Mouse (Mus musculus): ENCODE measurements around the gene Dnah14.

Gene Dnah14

DNA sequence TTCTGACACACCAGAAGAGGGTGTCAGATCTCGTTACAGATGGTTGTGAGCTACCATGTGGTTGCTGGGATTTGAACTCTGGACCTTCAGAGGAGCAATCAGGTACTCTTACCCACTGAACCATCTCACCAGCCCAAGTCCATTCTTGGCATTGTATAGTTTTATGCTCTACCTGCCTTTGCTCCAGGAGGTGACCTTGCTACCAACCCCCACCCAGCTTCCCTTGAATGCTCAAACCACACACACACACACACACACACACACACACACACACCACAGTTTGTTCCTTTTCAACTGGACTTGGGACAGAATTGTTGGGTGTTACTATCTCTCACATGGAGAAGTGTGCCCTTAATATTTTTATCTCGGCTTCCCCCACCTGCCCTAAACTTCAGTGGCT is 280.0 kb downstream of the Dnah14 start:
- no peak for DNase-seq

DNA sequence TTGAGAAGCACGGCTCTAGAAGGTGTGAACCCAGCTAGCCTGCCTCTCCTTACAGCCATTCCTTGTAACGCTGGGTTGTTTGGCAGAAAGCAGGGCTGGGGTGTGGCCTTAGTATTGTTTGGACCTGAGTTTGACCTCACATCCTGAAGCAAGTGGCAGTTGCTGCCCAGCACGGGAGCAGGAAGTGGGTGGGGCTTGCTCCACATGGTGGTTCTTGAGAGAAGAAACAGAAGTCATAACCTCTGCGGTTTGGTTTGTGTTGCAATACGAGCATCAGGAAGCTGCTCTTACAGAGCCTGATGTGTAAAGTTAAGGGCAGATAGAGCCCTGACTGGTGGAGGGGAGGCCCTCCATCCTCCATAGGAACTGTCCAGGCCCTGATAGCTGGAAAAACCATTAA is 284.3 kb downstream of the Dnah14 start:
- DNase-seq = peak; percentile 87

DNA sequence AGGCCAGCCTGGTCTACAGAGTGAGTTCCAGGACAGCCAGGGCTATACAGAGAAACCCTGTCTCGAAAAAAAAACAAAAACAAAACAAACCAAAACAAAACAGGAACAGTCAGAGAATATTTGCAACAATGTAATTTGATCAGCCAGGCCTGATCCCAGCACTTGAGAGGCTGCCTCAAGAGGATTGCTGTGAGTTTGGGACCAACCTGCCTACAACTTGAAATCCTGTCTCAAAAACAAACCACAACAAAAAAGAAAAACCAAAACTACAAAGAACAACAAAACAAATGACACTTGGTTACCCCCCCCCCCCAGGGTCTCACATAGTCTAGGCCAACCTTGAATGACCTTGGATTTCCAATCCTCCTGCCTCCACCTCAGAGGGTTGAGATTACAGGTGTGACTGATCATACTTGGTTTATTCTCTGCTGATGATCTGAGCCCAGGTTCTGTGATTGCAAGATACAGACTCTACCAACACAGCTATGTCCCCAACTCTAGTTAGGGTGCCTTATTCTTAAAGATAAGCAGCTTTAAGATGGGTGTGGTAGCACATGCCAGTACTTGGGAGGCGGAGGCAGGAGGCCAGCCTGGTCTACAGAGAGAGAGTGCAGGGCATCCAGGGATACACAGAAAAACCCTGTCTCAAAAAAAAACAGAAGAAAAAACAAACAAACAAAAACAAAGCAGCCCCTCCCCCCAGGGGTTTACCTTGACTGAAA is 285.0 kb downstream of the Dnah14 start:
- DNase-seq = no peak

DNA sequence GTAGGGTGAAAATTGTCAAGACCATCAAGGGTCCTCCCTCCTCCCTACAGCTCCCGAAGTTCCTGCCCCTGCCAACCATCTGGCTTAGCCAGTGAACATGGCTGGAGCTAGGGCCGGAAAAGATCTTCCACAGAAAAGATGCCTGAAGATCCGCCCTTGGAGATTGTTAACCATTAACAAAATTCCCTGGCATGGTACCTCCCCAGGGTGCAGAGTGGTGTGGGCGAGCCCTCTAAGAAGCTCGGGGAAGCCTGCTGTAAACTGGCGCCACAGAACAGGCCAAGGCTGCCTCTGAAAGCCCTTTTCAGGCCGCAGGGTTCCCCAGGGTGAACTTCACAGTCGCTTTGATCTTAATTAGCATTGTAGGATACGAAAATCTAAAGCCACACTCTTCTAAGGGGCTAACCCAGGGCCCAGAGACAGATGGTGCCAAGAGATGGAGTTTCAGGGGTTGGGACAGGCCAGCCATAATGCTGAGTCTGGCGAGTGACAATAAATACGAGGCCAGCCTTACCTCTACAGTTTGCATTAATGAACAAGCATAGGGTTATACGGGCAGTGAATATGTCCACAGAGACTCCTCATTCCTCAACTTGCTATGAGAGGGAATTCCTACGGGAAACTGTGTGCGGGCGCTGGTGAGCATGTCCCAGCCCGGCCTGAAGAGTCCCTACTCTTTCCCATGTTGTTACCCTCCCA is 286.5 kb downstream of the Dnah14 start:
- DNase-seq = peak; percentile 46

DNA sequence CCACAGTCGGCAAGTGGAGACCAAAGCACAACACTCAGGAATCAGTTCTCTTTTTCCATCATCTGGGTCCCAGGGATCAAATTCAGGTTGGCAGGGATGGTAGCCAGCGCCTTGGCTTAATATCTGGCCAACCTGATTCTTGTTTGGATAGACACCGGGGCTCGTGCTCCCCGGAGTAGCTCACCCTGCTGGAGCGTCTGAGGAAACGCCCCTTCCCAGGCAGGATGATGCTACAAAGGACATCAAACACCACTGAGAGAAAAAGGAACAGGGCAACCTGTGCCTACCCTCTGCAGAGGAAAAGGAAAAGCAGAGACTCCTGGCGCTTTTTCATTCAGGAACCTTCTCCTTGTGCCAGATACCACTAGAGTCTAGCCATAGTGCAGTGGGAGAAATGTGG is 287.1 kb downstream of the Dnah14 start:
- DNase-seq = no peak

Measured in kidney, adult 11 months (tissue).